Mouse (Mus musculus) ES-Bruce4 (cell line): ENCODE measurements around the gene Cd160.

Experiments used
- CTCF ChIP-seq: IDR thresholded peaks from one replicate; pipeline ENCODE4 v1.8.1; 2011; ENCODE audit warnings: low read depth, low read length
- EP300 ChIP-seq: IDR thresholded peaks from 2 replicates; pipeline ENCODE4 v1.6.1; 2011; ENCODE audit warnings: low read depth, low read length; ENCODE audit not compliant: insufficient read depth
- POLR2A ChIP-seq: IDR thresholded peaks from one replicate; pipeline ENCODE4 v1.8.1; 2011; ENCODE audit warnings: low read length; ENCODE audit not compliant: insufficient read depth

- TF ChIP-seq CTCF = no peak
- no peak for TF ChIP-seq POLR2A
- no peak for TF ChIP-seq EP300
Observed at GRCm38 (mm10) chr3:96759695-96760094, 69.5 kb downstream of the Cd160 start.
